Mouse (Mus musculus) lung, postnatal 36 days (tissue): ENCODE measurements around the gene Krtap5-2.
"Not testable (repeated sequence)": the region's sequence is repeated elsewhere in the genome, so short reads cannot be mapped to it uniquely, and the experiment has no call there.

Experiments used
- DNase-seq: peaks from one replicate; pipeline ENCODE4 v3.0.0; 2022; ENCODE audit warnings: mixed read lengths

The Krtap5-2 gene

DNA sequence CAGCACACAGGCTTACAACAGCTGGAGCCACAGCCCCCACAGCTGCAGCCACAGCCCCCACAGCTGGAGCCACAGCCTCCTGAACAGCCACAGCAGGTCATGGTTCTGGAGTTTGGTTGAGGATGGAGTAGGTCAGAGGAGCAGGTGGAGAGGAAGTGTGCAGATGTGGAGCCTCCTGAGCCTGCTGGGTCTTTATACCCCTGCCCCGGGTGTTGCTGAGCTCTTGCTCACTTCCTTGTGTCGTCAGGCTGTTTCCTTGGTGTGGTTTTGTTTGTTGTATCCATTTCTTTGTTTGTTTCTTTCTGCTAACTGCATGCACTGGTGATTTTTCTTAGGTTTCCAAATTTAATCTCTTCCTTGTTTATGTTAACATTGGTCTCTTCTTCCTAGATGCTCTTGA lies 39.9 kb downstream of the Krtap5-2 start, which contains the start of gene Gm39115:
TSS of gene Gm39115 (minus strand) at position 101 of the 400 bp plus-strand sequence.
- DNase-seq = not testable (repeated sequence)

- DNase-seq = no peak
These were observed 41.4 kb downstream of the Krtap5-2 start for GRCm38 (mm10) chr7:142134206-142134995.

DNA sequence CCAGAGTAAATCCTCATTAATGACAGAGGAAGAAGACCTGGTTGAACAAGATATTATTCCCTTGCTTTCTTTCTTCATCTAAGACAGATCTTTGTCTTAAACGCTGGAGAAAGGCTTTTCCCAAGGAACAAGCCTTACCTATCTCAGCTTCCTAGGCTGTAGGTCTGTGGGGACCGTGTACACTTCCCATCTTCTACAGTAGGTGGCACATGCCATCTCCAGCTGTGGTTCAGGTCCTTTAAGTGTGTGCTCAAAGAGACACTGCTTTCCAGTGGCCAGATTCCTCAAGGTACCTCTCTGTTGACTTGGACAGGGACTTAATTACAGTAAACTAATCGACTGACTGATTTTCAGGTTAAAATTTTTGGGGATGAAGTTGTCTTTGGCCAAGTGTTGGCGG lies 47.0 kb downstream of the Krtap5-2 start:
- DNase-seq = no peak
